Mouse (Mus musculus): ENCODE data around the gene 2010003K11Rik. TPM values are rescaled to one million over a fixed set of nuclear protein-coding genes. Genes with fewer than 3 reads are reported as not detected.
"Not testable (repeated sequence)": the region's sequence is repeated elsewhere in the genome, so short reads cannot be mapped to it uniquely, and the experiment has no call there.

2010003K11Rik gene
- polyA plus RNA-seq, 1 experiment from 2014 or later, result not detected

GRCm38 (mm10) chr19:4454040-4454439, 44.3 kb downstream of the 2010003K11Rik start:
- H3K27me3 ChIP-seq; H3K4me1 ChIP-seq (replicated peaks): not testable (repeated sequence)

DNA sequence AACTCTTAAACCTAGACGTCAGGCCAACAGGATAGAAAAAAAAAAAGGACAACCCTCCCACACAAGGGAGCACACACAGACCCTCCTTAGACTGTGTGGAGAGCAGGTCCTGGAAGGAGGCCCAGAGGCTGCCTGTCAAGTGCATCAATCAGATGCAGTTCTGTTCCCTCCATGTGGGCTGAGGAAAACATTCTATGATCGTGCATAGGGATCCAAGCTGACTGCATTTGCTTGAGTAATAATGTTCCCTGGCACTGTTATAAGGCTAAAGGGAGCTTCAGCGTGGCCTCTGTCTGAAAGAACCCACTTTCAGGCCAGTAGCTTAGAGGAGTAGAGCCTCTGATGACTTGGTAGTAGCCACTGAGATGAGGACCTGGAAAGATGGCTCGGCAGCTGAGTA, 45.9 kb downstream of the 2010003K11Rik start:
- Histone ChIP-seq H3K4me2 (no peak overlapping the region), H3K27me3 (0 out of 2 replicates have a peak, but pooled peaks cover 7% of the 10 kb centered on the region), H3K9ac (no peak overlapping the region), H3K4me1 (replicated peaks) (peaks cover 7% of the 10 kb centered on the region; the same call in 1 of the 2 replicates), H3K9me3 (replicated peaks) (no peaks in the 10 kb centered on the region), H3K27ac (no peak overlapping the region), H3K4me3 (no peak overlapping the region), H3K36me3 (no peaks in the 10 kb centered on the region)
- no peak for ATAC-seq (replicated peaks; ENCODE audit: insufficient number of reproducible peaks, insufficient read depth, low FRiP score, low read depth)
- 50% methylated on average over 4 of the region's 4 CpGs for WGBS

More at GRCm38 (mm10) chr19:4454040-4454439, 44.3 kb downstream of the 2010003K11Rik start:
- H3K4me2 ChIP-seq; H3K27ac ChIP-seq; H3K9me3 ChIP-seq (replicated peaks); H3K36me3 ChIP-seq; H3K9ac ChIP-seq; H3K4me3 ChIP-seq; ATAC-seq (replicated peaks; ENCODE audit: insufficient number of reproducible peaks, insufficient read depth, low FRiP score, low read depth): not testable (repeated sequence)
- 44% methylated on average over 1 of the region's 1 CpGs for WGBS

DNA sequence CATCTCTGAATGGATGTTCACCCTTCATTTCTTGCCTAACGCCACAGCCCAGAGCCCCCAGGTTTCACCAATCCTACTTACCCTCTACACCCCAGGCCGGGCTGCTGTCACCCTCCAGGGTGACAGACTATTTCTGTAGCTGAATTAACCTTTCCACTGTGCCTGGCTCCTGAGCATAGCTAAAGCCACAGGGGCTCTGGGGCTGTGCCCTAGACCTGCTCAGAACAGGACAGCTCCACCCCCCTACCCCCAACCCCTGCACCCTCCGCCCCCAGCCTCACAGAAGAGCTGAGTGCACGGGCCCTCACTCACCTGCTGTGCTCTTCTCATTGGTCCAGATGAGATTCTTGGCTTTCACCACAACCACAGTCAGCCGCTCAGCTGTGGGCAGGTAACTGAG, 46.4 kb downstream of the 2010003K11Rik start:
- WGBS, result 41% methylated on average over 5 of the region's 5 CpGs
- no peaks in the 10 kb centered on the region for H3K36me3 ChIP-seq
- H3K9me3 ChIP-seq (replicated peaks), result no peaks in the 10 kb centered on the region
- 0 out of 2 replicates have a peak, but pooled peaks cover 7% of the 10 kb centered on the region for H3K27me3 ChIP-seq
- H3K27ac ChIP-seq, result no peak overlapping the region
- no peak overlapping the region for H3K4me3 ChIP-seq
- ATAC-seq (replicated peaks; ENCODE audit: insufficient number of reproducible peaks, insufficient read depth, low FRiP score, low read depth), result no peak; the same call in 1 of the 2 replicates
- H3K9ac ChIP-seq, result no peak overlapping the region
- peaks cover 7% of the 10 kb centered on the region; the same call in 1 of the 2 replicates for H3K4me1 ChIP-seq (replicated peaks)
- no peak overlapping the region for H3K4me2 ChIP-seq

GRCm38 (mm10) chr19:4451098-4451497, 47.3 kb downstream of the 2010003K11Rik start:
- WGBS, result 59% methylated on average over 8 of the region's 8 CpGs
- no peak for ATAC-seq (replicated peaks; ENCODE audit: insufficient number of reproducible peaks, insufficient read depth, low FRiP score, low read depth)
- H3K4me3 ChIP-seq, result no peak overlapping the region
- H3K4me1 ChIP-seq (replicated peaks), result 0 out of 2 replicates have a peak, but pooled peaks cover 2% of the 10 kb centered on the region
- H3K27ac ChIP-seq, result no peak overlapping the region
- H3K4me2 ChIP-seq, result no peak overlapping the region
- H3K27me3 ChIP-seq, result no peaks in the 10 kb centered on the region
- no peaks in the 10 kb centered on the region for H3K36me3 ChIP-seq
- no peak overlapping the region for H3K9ac ChIP-seq
- no peaks in the 10 kb centered on the region for H3K9me3 ChIP-seq (replicated peaks)

GRCm38 (mm10) chr19:4450666-4451065, 47.7 kb downstream of the 2010003K11Rik start:
- no peaks in the 10 kb centered on the region for H3K36me3 ChIP-seq
- 0 out of 2 replicates have a peak, but pooled peaks cover 2% of the 10 kb centered on the region for H3K4me1 ChIP-seq (replicated peaks)
- no peaks in the 10 kb centered on the region for H3K9me3 ChIP-seq (replicated peaks)
- no peak overlapping the region for H3K4me2 ChIP-seq
- H3K27ac ChIP-seq, result no peak overlapping the region
- H3K4me3 ChIP-seq, result no peak overlapping the region
- no peak overlapping the region for H3K9ac ChIP-seq
- 67% methylated on average over 5 of the region's 5 CpGs for WGBS
- H3K27me3 ChIP-seq, result no peaks in the 10 kb centered on the region
- no peak for ATAC-seq (replicated peaks; ENCODE audit: insufficient number of reproducible peaks, insufficient read depth, low FRiP score, low read depth)

GRCm38 (mm10) chr19:4449230-4449629, 49.2 kb downstream of the 2010003K11Rik start:
- H3K9ac ChIP-seq, result no peak overlapping the region
- ATAC-seq (replicated peaks; ENCODE audit: insufficient number of reproducible peaks, insufficient read depth, low FRiP score, low read depth), result no peak
- H3K27me3 ChIP-seq, result no peaks in the 10 kb centered on the region
- H3K36me3 ChIP-seq, result no peaks in the 10 kb centered on the region
- no peak overlapping the region for H3K27ac ChIP-seq
- H3K4me2 ChIP-seq, result no peak overlapping the region
- H3K4me3 ChIP-seq, result no peak overlapping the region
- no peaks in the 10 kb centered on the region for H3K9me3 ChIP-seq (replicated peaks)
- 95% methylated on average over 9 of the region's 9 CpGs for WGBS
- H3K4me1 ChIP-seq (replicated peaks), result 0 out of 2 replicates have a peak, but pooled peaks cover 2% of the 10 kb centered on the region

- WGBS, result 84% methylated on average over 9 of the region's 9 CpGs
These were observed 50.9 kb downstream of the 2010003K11Rik start for GRCm38 (mm10) chr19:4447445-4447844.

More at GRCm38 (mm10) chr19:4447445-4447844, 50.9 kb downstream of the 2010003K11Rik start:
- no peak overlapping the region for H3K27ac ChIP-seq
- H3K9me3 ChIP-seq (replicated peaks), result no peaks in the 10 kb centered on the region
- peaks cover 2% of the 10 kb centered on the region; the same call in 1 of the 2 replicates for H3K4me1 ChIP-seq (replicated peaks)
- ATAC-seq (replicated peaks; ENCODE audit: insufficient number of reproducible peaks, insufficient read depth, low FRiP score, low read depth), result no peak
- H3K4me2 ChIP-seq, result no peak overlapping the region
- H3K9ac ChIP-seq, result no peak overlapping the region
- no peaks in the 10 kb centered on the region for H3K27me3 ChIP-seq
- H3K4me3 ChIP-seq, result no peak overlapping the region
- H3K36me3 ChIP-seq, result no peaks in the 10 kb centered on the region

Other genes starting within 250 kb of the 2010003K11Rik start
- gene Ssh3, start 229.4 kb downstream of the 2010003K11Rik start, polyA plus RNA-seq (2015; fragmentation: Nextera tagmentation; extraction: Ambion mirVana), result 6.0 and 10.7 TPM in 2 replicates
- gene Ankrd13d, start 215.4 kb downstream of the 2010003K11Rik start, polyA plus RNA-seq (2015; fragmentation: Nextera tagmentation; extraction: Ambion mirVana), result 1.1 and 2.7 TPM in 2 replicates
- 9.8 and 18.2 TPM in 2 replicates for gene Grk2, start 192.4 kb downstream of the 2010003K11Rik start, polyA plus RNA-seq (2015; fragmentation: Nextera tagmentation; extraction: Ambion mirVana)
- 29.5 and 37.2 TPM in 2 replicates for gene Kdm2a, start 100.3 kb downstream of the 2010003K11Rik start, polyA plus RNA-seq (2015; fragmentation: Nextera tagmentation; extraction: Ambion mirVana)
- gene Rhod, start 59.2 kb downstream of the 2010003K11Rik start, polyA plus RNA-seq (2015; fragmentation: Nextera tagmentation; extraction: Ambion mirVana), result 22.6 and 28.1 TPM in 2 replicates
- gene Syt12, start 21.1 kb downstream of the 2010003K11Rik start, polyA plus RNA-seq (2015; fragmentation: Nextera tagmentation; extraction: Ambion mirVana), result 0.68 and 0.98 TPM in 2 replicates
- gene Pcx, start 11.9 kb upstream of the 2010003K11Rik start, polyA plus RNA-seq (2015; fragmentation: Nextera tagmentation; extraction: Ambion mirVana), result 10.5 and 16.8 TPM in 2 replicates
- gene Lrfn4, start 117.1 kb upstream of the 2010003K11Rik start, polyA plus RNA-seq (2015; fragmentation: Nextera tagmentation; extraction: Ambion mirVana), result 3.2 and 4.0 TPM in 2 replicates
- gene Rce1, start 127.1 kb upstream of the 2010003K11Rik start, polyA plus RNA-seq (2015; fragmentation: Nextera tagmentation; extraction: Ambion mirVana), result 34.5 and 41.4 TPM in 2 replicates
- 0.48 and 0.52 TPM in 2 replicates for gene Gm960, start 200.1 kb upstream of the 2010003K11Rik start, polyA plus RNA-seq (2015; fragmentation: Nextera tagmentation; extraction: Ambion mirVana)
- 0.18 and 0.56 TPM in 2 replicates for gene Sptbn2, start 212.6 kb upstream of the 2010003K11Rik start, polyA plus RNA-seq (2015; fragmentation: Nextera tagmentation; extraction: Ambion mirVana)